In genomic region chr2:89117183-89117582, GRCm38 (mm10) we compare ENCODE assay signal across 28 mouse cellular contexts. TPM values are rescaled to one million over a fixed set of nuclear protein-coding genes. Genes with fewer than 3 reads are reported as not detected.
"Had no signal": no experiment of that assay in that cellular context is flagged by ENCODE, and none has a peak within 500 bp of the region (broad histone marks: within the 10 kb centered on the region; RNA-seq: fewer than 3 reads in every experiment).

Gene Olfr1221, minus strand, starts transcription at chr2:89117283.

- H3K9me3 ChIP-seq: liver, embryonic 15.5 days; lung, embryonic 15.5 days; midbrain, embryonic 10.5 days; midbrain, embryonic 12.5 days; neural tube, embryonic 13.5 days; neural tube, embryonic 15.5 days had no signal

- H3K9ac ChIP-seq: liver, embryonic 15.5 days; liver, postnatal 0 days; lung, embryonic 15.5 days; midbrain, embryonic 12.5 days; neural tube, embryonic 13.5 days; neural tube, embryonic 15.5 days had no signal

- DNase-seq: liver, postnatal 0 days; lung, adult 2 months; lung, postnatal 14 days; lung, postnatal 36 days; midbrain, embryonic 14.5 days; retina, postnatal 1 day; right cerebral cortex, adult 18-20 months; right cerebral cortex, postnatal 25 days; right cerebral cortex, postnatal 4 days; spleen, adult 18-20 months; thymus, adult 18-20 months; thymus, postnatal 14 days; thymus, postnatal 36 days had no signal

- H3K36me3 ChIP-seq: liver, embryonic 15.5 days; lung, embryonic 15.5 days; midbrain, embryonic 10.5 days; midbrain, embryonic 12.5 days; neural tube, embryonic 13.5 days; neural tube, embryonic 15.5 days had no signal

- H3K4me3 ChIP-seq: liver, embryonic 15.5 days; lung, embryonic 15.5 days; midbrain, embryonic 10.5 days; midbrain, embryonic 12.5 days; myocyte; neural tube, embryonic 13.5 days; neural tube, embryonic 15.5 days had no signal

- H3K4me1 ChIP-seq: liver, embryonic 15.5 days; lung, embryonic 15.5 days; midbrain, embryonic 10.5 days; midbrain, embryonic 12.5 days; neural tube, embryonic 13.5 days; neural tube, embryonic 15.5 days had no signal

- H3K27me3 ChIP-seq: liver, embryonic 15.5 days; lung, embryonic 15.5 days; midbrain, embryonic 12.5 days; neural tube, embryonic 13.5 days; neural tube, embryonic 15.5 days had no signal

- ATAC-seq: liver, postnatal 0 days; lung, postnatal 0 days; midbrain, embryonic 16.5 days had no signal

- H3K27ac ChIP-seq: liver, embryonic 15.5 days; lung, embryonic 15.5 days; midbrain, embryonic 10.5 days; midbrain, embryonic 12.5 days; neural tube, embryonic 13.5 days; neural tube, embryonic 15.5 days had no signal

RNA-seq across cellular contexts. Expression of gene Olfr1221, which starts in this region (rescaled TPM):
- total RNA-seq: megakaryocyte-erythroid progenitor cell, adult 5-6 weeks had no signal
- polyA plus RNA-seq: liver, embryonic 15.5 days; liver, postnatal 0 days; lung, adult 2 months; lung, embryonic 15.5 days; lung, postnatal 0 days; midbrain, embryonic 10.5 days; midbrain, embryonic 12.5 days; midbrain, embryonic 14.5 days; midbrain, embryonic 16.5 days; myocyte; neural tube, embryonic 11.5 days; neural tube, embryonic 13.5 days; neural tube, embryonic 15.5 days; small intestine, adult 2 months; stomach, embryonic 14.5 days; stomach, embryonic 16.5 days; thymus, postnatal 0 days had no signal
